Mouse (Mus musculus) natural killer cell, adult 2 months (primary cell): ENCODE data around the gene Gpr1.

Source experiments
- DNase-seq, 2 experiments: peaks; one replicate each; pipeline ENCODE4 v3.0.0; 2022; ENCODE audit warnings: low spot score in 2 of 2

The Gpr1 gene

DNA sequence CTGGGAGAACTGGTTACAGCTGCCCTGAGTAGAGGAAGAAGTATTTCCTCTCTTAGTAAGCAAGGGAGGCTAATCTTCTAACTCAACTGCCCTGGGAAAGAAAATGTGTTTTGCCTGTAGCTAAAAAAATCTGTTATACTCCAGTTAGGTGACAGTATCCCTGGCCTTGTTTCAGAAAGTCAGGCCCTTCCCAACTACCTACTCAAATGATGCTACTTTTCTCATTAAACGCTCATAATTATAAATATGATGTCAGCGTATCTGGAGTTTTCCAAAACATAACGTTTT, at the start of gene Gpr1:
Gene Gpr1 (minus strand): TSS at position 273 of the 288 bp plus-strand sequence.
- DNase-seq: no peak

- DNase-seq: no peak
Observed at GRCm38 (mm10) chr1:63263671-63264070, 49.3 kb upstream of the Gpr1 start.

DNA sequence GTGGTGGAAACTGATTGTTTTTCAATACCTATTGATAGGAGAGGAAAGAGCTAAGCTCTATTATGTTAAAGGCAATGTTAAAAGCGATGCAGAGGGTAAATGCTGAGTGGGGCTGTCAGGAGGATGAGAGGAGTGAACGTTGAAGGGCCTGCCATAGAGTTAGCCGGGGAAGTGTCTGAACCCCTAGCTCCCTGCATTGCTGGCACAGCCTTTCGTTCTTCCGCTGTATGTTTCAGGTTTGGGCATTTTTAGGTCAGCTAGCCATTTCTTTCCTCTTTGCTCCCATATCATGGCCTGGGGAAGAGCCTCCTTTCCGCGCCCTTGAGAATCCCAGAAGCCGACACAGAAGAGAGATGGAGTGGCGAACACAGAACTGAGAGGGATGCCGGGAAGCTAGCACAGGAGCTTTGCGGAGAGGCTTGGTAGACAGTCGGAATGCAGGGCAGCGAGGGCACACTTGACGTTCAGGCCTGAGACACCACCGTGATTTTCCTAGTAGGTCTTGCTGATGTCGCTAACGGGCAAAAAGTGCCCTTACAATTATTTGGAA, 46.8 kb upstream of the Gpr1 start:
- DNase-seq: no peak

- DNase-seq: no peak
Observed at GRCm38 (mm10) chr1:63260742-63261033, 46.3 kb upstream of the Gpr1 start.

DNA sequence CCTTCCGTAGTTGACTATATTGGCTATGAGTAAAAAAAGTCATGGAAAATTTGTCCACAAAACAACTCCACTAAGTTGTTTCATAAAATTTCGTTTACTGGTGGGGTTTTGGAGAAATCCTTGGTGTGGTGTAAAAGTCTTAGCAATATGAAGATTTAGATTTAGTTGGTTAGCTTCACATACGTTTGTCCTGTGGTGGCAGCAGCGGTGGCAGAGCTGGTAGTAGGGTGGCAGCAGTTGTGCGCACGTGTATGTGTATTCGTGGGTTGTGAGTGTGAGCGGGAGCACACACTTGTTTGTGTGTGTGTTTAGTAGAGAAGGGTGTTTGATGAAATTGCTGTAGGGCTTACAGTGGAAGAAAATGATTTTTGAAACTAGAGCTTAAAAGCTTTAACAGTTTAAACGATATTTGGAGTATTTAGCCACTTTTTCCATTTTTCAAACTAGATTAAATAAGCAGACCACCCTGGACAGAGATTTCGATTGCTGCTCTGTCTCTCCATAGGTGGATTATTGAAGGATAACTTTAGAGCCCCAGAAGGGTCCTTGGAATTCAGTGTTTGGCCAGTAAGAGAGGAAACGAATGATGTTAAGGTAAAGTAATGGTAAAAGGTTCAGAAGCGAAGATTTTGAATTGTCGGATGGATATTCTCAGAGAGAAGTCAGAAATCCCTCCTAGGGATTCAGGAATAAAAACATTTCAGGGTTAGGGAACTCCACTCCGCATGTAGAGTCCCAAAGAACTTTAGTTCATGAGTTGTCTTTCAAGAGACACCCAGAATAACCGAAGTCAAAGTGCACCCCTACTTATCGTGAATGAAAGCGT, 45.8 kb upstream of the Gpr1 start:
- DNase-seq: no peak

GRCm38 (mm10) chr1:63259271-63259830, 45.0 kb upstream of the Gpr1 start:
- no peak for DNase-seq

DNA sequence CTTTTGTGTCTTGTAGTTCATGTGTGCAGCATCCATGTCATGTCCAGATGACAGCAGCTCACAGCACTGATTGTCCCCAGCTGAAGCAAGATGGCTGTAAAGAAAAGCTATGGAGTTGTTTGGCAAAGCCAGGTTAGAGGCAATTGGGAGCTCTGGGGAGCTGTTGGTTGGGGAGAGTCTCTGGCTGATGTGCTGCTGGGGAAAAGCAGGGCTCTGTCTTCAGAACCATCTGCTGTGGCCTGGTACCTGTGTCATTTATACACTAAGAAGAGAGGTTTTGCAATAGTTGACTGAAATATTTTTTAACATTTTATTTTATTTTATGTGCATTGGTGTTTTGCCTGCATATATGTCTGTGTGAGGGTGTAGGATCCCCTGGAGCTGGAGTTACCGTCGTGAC, 44.2 kb upstream of the Gpr1 start:
- DNase-seq: no peak

DNA sequence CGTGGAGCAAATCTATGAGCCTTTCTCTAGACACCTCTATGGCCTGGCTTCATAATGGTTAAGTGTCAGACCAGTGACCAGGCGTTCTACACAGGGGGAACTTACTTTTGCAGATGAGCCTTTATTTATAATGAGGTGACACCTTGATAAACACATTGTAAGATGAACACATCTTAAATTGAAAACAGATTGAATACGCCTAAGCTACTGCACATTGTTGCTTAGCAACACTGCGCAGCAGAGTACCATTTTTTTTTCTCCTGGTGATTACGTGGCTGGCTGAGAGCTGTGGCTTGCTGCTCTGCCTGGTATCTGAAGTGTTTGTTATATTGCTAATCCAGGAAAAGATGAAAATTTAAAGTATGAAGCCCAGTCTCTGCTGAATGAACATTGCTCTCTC, 41.7 kb upstream of the Gpr1 start:
- no peak for DNase-seq

- DNase-seq: no peak
Observed at GRCm38 (mm10) chr1:63255101-63255500, 40.8 kb upstream of the Gpr1 start.

DNA sequence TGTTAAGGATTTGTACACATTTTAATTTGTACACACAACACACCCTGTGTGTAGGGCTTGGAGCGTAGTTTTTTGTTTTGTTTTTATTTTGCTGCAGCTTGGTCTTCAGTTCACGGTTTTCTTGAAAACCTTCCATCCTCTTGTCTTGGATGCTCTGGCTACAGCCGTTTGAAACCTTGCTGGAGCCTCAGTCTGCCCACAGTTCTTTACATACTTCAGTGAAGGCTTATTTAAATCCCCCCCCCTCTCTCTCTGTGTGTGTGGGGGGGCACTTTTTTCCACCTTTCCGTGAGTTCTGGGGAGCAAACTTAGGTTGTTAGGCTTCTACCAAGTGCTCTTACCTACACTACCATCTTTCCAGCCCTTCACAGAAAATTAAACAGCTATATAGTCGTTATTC, 38.9 kb upstream of the Gpr1 start:
- DNase-seq: no peak

GRCm38 (mm10) chr1:63252351-63253209, 38.2 kb upstream of the Gpr1 start:
- no peak for DNase-seq

GRCm38 (mm10) chr1:63249261-63249660, 34.9 kb upstream of the Gpr1 start:
- DNase-seq: no peak

GRCm38 (mm10) chr1:63248360-63248851, 34.1 kb upstream of the Gpr1 start:
- no peak for DNase-seq

DNA sequence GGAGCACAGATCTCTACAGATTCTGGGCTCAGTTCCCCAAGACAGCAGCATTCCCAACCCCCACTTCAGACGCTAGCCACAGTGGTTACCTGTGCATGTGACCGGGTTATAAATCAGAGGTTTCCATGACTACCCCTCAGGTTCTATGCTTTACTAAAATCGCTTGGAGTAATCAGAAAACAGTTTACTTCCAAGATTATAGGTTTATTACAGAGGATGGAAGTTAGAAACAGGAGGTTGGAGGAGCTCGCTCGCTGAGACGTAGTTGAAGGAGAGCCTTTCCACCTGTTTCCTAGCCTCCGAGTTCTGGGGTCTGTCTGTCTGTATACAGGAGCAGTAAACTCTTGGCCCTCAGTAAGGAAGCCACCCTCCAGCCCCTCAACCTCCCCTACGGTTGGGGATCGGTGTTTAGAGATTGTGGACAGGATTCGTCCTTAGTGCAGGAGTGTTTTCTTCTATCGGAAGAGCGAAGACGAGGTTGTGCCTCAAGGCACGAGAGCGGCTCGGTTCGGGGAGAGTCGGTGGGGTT, 33.6 kb upstream of the Gpr1 start:
- DNase-seq: no peak

- no peak for DNase-seq
Observed at GRCm38 (mm10) chr1:63246862-63247521, 32.6 kb upstream of the Gpr1 start.

DNA sequence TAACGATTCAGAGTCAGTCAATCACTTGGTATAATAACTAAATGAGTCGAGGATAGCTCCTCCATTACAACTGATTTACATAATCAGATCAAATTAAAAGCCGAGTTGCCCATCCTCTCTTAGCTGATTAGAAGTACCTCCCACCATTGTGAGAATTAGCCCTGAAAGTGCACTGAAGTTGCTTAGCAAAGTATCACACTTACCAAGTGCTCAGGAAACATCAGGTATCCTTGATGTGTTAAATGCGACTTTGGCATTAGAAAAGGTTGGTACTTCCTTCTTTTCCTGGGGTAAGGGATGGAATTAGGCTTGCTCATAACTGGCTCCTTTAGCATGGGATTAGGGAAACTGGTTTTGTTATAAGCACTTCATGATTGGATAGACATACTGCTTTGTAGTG, 29.5 kb upstream of the Gpr1 start:
- DNase-seq: no peak

GRCm38 (mm10) chr1:63239751-63240150, 25.4 kb upstream of the Gpr1 start:
- no peak for DNase-seq

GRCm38 (mm10) chr1:63239305-63239704, 25.0 kb upstream of the Gpr1 start:
- no peak for DNase-seq

GRCm38 (mm10) chr1:63237371-63237770, 23.0 kb upstream of the Gpr1 start:
- no peak for DNase-seq

- no peak for DNase-seq
Observed at GRCm38 (mm10) chr1:63227241-63227640, 12.9 kb upstream of the Gpr1 start.

- no peak for DNase-seq
Observed at GRCm38 (mm10) chr1:63225890-63226289, 11.5 kb upstream of the Gpr1 start.

- no peak for DNase-seq
Observed at GRCm38 (mm10) chr1:63225009-63225408, 10.7 kb upstream of the Gpr1 start.
